Mouse (Mus musculus) brain, adult 10 weeks (tissue): ENCODE data around the gene Olfr1308. TPM values are rescaled to one million over a fixed set of nuclear protein-coding genes. Genes with fewer than 3 reads are reported as not detected.

ENCODE experiments used
- polyA plus RNA-seq: library from polyadenylated mRNA; stranded (reverse); fragments of 350-450 nt; fragmentation: Illumina TruSeq; extraction: RNeasy Lipid Tissue Mini Kit (QIAGEN cat#74804); gene quantifications from one replicate; pipeline ENCODE4 v1.2.3, GENCODE M21; 2015; ENCODE audit warnings: low read depth, low replicate concordance

Gene Olfr1308
- not detected for polyA plus RNA-seq

DNA sequence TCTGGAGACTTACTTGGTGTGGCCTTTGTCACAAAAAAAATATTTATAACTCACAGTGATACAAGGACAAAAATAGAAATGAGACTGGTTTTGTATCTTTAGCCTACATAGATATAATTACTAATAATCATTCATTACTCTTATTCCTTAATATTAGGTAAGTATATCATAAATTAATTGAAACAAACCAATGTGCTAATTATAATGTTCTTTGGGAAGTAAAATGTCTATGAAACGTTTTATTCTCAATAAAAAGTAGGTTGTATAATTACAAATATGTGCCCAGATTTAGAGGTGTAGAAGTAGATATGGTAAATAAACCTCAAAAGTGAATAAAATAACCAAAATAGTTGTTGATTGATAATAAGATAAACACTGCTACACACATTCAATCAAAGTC lies at the start of gene Olfr1308:
Gene Olfr1308, minus strand, starts transcription at position 101 of the 400 bp plus-strand sequence.

DNA sequence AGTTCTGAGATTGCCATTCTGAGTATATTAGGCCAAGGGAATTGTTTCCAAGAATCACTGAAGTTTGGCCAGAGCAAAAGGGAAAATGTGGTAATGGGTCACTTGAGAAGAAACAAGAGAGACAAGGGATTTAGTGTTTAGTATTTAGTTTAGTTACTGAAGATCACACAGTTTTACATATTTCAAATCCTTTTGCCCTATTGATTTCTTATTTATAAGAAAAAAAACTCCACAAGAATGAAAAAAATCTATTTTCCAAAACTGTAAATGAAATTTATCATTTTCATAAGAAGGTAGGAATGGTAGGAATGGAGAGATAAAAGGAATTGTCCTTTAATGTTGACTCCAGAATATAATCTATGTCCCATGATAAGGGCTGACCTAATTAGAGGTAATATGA lies 47.9 kb upstream of the Olfr1308 start, which contains the start of gene Olfr1310:
Gene Olfr1310, minus strand, starts transcription at position 101 of the 400 bp plus-strand sequence.

DNA sequence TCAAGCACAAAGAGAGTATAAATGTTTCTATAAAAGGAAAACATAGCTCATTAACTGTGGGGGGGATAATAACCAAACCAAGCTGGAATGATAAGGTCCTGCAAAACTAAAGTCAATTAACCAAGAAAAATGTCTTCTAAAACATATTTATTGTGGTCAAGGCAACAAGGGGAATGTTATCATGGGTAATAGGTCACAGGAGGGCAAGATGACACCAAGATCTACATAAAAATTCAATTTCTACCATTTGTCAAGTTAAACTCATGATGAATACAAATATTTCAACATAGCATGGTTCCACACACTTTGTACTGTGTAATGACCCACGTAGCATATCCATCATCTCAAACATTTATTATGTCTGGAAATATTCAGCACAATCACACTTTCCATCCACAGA lies 25.4 kb upstream of the Olfr1308 start, which contains the start of gene Olfr1309:
Gene Olfr1309, minus strand, starts transcription at position 101 of the 400 bp plus-strand sequence.

DNA sequence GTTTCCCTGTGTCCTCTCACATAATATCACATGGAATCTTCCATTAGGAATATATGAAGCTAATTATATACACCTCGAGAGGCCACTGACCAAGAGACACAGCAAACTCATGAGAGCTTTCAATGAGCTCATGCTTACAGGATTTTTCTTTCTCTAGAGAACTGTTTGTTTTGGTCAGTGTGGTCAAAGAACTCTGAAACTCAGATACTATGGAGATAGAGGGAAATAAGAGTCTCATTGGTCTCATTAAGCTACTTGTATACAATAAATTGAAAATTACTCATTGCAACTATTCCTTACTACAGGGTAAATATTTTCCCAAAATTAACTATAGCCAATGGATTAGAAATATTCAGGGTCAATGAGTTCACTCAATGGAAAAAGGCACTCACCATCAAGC lies 15.4 kb downstream of the Olfr1308 start, which contains the start of gene Olfr1307:
Gene Olfr1307, minus strand, starts transcription at position 101 of the 400 bp plus-strand sequence.

DNA sequence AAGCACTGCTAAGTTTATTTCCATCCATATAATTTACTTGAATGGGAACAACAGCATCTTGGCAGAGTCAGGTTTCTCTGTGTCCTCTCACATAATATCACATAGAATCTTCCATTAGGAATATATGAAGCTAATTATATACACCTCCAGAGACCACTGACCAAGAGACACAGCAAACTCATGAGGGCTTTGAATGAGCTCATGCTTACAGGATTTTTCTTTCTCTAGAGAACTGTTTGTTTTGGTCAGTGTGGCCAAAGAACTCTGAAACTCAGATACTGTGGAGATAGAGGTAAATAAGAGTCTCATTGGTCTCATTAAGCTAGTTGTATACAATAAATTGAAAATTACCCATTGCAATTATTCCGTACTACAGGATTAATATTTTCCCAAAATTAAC lies 48.6 kb downstream of the Olfr1308 start, which contains the start of gene Olfr1306:
Gene Olfr1306, minus strand, starts transcription at position 101 of the 400 bp plus-strand sequence.

Other genes starting within 250 kb of the Olfr1308 start
- not detected for gene Olfr1301, start 213.9 kb downstream of the Olfr1308 start, polyA plus RNA-seq
- gene Olfr1302, start 187.5 kb downstream of the Olfr1308 start, polyA plus RNA-seq, result not detected
- not detected for gene Olfr1303, start 144.6 kb downstream of the Olfr1308 start, polyA plus RNA-seq
- not detected for gene Olfr1305, start 87.8 kb downstream of the Olfr1308 start, polyA plus RNA-seq
- gene Olfr1306, start 48.7 kb downstream of the Olfr1308 start, polyA plus RNA-seq, result not detected
- gene Olfr1307, start 15.5 kb downstream of the Olfr1308 start, polyA plus RNA-seq, result not detected
- gene Olfr1309, start 25.3 kb upstream of the Olfr1308 start, polyA plus RNA-seq, result not detected
- not detected for gene Olfr1310, start 47.8 kb upstream of the Olfr1308 start, polyA plus RNA-seq
- gene Olfr1311, start 59.5 kb upstream of the Olfr1308 start, polyA plus RNA-seq, result not detected
- not detected for gene Olfr1312, start 85.3 kb upstream of the Olfr1308 start, polyA plus RNA-seq
- gene Olfr1313, start 112.9 kb upstream of the Olfr1308 start, polyA plus RNA-seq, result not detected
- not detected for gene Olfr1314, start 131.8 kb upstream of the Olfr1308 start, polyA plus RNA-seq
- not detected for gene Olfr1315-ps1, start 150.5 kb upstream of the Olfr1308 start, polyA plus RNA-seq
- not detected for gene Olfr1316, start 170.0 kb upstream of the Olfr1308 start, polyA plus RNA-seq
- gene Olfr1317, start 175.4 kb upstream of the Olfr1308 start, polyA plus RNA-seq, result not detected
- not detected for gene Olfr1318, start 189.3 kb upstream of the Olfr1308 start, polyA plus RNA-seq